Mouse (Mus musculus) common myeloid progenitor, adult 5-6 weeks (primary cell): ENCODE results near the gene Abtb1. TPM values are rescaled to one million over a fixed set of nuclear protein-coding genes. Genes with fewer than 3 reads are reported as not detected.

Source experiments
- ATAC-seq: replicated peaks from 2 replicates; pipeline ENCODE4 v1.8.0; 2016; ENCODE audit warnings: low read depth, mild to moderate bottlenecking, moderate TSS enrichment, inconsistent platforms; ENCODE audit not compliant: poor library complexity, severe bottlenecking
- total RNA-seq: library from RNA; stranded (forward); fragments of 200-1000, 187-1606 nt; gene quantifications from 2 replicates; pipeline ENCODE4 v1.2.3, GENCODE M21; 2017

The Abtb1 gene
- 20.7 and 46.4 TPM in 2 replicates for total RNA-seq

DNA sequence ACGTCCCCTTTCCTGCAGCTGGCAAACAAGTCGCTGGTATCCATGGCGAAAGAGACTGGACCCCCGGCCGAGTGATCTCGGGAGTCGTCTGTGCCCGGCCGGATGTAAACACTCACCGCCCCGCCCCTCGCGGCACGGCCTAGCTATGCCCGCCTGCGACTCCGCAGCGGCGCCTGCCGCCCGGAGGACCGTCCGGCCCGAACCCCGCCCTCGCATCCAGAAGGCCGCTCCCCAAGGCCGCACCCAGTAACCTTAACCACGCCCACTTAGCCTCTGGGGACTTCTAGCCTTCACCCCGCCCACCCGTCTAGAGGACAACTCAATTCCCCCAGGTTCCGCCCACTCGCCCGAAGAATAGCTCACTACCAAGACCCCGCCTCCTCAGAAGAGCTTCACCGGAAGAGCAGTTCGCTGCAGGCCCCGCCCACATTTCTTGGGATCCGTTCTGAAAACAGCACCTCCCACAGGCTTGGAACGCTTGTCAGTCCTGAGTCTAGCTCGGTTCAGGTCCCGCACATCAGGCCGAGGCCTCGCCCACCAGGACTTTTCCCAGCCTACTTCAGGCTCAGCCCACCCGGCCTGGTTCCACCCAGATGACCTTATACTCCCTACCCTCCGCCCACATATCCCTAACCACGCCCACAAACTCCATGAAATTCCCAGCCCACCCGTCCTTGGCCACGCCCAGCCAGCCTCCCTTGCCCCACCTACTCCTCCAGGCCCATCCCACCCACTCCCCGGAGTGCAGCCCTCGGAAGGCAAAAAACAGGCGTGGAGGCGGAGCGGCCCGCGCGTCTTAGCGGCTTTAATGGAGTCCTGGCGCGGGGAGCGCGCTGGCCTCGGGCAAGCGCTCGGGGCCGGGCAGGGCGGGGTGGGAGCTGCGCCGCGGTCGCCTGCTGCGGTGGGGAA lies at the start of gene Abtb1:
Abtb1 (minus strand) TSS at position 204 of the 909 bp plus-strand sequence.
- ATAC-seq: peak; percentile 77

DNA sequence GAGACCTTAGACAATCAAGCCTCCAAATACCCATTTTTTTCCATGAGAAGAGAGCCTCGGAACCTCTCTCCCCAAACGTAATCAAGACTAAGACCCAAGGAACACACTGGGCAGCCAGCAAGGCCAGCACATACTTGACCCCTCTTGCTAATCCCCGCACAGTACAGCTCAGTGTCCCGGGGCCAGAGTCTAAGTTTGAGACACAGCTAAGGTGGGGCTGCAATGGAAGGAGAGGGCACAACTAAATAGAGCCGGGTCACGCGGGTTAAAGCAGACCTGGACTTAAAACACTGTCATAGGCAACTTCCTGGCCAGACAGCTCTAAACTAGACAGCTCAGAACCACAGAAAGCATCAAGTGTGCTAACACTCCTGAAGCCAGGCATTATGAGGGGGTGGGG lies 49.0 kb upstream of the Abtb1 start:
- no peak for ATAC-seq

DNA sequence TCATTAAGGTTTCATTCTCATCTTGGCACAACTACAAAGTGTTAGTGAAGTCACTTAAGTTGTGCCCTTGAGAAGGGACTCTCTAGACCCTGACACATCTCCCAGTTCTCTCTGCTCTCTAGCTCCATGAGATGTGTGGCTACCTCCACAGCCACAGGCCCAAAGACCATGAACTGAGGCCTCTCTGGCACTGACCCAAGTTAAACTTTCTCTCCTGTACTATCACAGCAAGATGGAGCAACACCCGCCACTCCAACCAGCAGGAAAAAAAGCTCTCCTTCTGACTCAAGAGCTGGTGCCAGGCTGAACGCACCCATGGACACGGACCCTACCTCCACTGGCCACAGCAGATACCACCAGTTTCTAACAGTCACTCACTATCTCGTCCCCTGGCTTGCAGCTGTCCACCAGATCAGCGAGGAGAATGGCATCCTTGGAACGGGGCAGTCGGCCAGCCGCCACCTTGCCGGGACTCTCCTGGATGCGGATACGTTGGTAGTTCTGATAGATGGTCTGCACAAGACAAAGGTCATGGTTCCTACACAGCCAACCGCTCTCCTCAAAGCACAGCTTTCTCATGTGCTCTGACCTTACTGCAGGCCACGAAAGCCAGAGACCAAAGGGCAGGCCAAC lies 47.7 kb upstream of the Abtb1 start:
- ATAC-seq: no peak

DNA sequence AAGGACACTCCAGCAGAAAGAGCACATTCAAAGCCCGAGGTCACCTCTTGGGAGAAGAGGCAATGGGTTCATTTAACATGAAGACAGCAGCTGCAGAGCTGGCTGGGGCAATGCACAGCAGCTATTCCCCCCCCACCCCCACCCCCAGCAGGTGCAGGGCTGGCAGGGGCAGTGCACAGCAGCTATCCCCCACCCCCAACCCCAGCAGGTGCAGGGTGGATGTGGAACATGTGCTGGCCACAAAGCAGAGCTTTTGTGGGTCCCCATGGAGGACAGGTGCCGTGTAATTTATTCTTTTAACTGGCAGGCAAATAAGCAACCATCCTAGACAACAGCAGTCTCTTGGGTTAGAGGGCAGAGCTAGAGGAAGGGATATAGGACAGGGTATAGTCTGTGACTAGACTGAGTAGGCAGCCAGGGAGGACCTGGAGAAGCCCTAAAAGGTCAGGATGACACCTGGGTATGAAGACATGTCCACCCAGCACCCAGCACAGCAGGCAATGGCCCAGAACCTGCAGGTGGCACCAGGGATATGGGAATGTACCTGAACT lies 44.7 kb upstream of the Abtb1 start:
- no peak for ATAC-seq

DNA sequence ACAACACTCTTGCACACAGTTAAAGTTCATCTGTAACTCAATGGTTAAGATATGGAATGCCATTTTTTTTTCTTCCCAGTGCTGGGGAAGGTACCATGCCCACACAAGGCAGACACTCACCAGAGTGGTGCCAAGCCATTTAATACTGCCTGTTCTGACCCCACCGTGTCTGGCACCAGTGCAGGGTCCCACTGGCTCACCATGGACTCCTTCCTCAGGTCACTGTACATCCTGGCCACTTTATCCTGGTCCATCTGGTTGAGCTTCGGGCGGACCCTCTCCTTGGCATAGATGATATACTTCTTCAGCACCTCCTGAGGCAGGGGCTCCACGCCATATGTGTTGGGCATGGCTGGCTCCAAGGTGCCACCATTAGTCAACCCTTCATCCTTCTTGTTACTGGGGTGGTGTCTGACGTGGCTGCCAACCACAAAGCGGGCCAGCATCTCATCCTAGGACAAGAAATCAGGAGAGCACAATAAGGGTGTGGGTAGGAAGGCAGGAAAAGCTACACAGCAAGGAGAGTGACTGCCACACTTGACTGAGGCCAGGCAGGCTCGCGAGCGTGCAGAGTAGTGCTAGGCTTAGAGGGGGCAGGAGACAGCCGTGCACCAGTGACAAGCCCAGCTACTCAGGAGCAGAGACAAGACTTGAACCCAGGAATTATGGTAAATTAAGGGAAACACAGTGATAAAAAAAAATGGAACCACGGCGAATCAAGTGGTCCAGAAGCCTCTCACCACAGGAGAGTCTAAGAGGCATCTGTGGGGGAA lies 44.0 kb upstream of the Abtb1 start:
- ATAC-seq: no peak

GRCm38 (mm10) chr6:88884690-88885089 lies 42.9 kb upstream of the Abtb1 start:
- no peak for ATAC-seq

DNA sequence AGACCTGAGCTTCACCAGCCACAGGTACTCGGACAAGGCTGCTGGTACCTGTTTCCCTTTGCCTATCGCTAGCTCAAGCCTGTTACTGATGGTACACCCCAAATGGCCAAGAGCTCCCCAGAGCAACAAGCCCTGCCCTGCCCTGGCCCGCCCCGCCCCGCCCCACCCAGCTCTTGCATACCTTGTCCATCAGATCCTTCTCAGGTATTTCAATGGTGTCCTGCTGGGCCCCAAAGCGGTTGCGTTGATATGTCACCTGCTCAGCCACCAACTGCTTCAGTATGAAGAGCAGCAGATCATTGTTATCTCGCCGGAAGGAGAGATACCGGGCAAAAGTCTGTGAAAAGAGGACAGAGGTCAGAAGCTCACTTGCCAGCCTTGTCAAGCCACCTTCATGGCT lies 42.4 kb upstream of the Abtb1 start:
- ATAC-seq: no peak

DNA sequence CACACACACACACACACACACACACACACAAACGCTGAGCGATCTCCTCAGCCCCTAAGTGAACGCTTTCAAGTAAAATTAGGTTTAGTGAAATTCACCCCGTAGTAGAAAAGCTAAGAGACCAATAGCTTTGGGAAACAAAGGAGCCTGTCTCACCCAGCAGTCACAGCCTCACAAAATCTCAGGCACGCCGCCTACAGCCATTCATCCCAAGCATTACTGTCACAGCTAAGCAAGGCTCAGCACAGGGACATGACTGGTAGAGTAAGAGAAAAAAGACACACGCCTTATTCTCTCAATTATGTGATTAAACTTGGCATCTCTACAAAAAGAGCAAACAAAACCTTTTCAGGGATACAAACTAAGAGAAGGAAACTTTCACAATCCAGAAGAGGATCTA lies 39.5 kb upstream of the Abtb1 start:
- ATAC-seq: no peak

DNA sequence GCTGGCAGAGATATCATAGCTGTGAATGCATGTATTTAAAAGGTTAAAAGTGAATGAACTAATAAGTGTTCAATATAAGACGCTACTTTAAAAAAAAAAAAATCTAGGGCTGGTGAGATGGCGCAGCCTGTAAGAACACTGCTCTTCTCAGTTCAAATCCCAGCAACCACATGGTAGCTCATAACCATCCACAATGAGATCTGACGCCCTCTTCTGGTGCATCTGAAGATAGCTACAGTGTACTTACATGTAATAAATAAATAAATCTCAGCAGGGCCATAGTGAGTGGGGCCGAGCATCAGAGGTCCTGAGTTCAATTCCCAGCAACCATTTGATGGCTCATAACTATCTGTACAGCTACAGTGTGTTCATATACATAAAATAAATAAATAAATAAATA lies 37.7 kb upstream of the Abtb1 start:
- no peak for ATAC-seq

GRCm38 (mm10) chr6:88874868-88875508 lies 33.2 kb upstream of the Abtb1 start, which contains the start of gene Podxl2:
Podxl2 (minus strand) TSS chr6:88875044.
- peak; percentile 45 for ATAC-seq

DNA sequence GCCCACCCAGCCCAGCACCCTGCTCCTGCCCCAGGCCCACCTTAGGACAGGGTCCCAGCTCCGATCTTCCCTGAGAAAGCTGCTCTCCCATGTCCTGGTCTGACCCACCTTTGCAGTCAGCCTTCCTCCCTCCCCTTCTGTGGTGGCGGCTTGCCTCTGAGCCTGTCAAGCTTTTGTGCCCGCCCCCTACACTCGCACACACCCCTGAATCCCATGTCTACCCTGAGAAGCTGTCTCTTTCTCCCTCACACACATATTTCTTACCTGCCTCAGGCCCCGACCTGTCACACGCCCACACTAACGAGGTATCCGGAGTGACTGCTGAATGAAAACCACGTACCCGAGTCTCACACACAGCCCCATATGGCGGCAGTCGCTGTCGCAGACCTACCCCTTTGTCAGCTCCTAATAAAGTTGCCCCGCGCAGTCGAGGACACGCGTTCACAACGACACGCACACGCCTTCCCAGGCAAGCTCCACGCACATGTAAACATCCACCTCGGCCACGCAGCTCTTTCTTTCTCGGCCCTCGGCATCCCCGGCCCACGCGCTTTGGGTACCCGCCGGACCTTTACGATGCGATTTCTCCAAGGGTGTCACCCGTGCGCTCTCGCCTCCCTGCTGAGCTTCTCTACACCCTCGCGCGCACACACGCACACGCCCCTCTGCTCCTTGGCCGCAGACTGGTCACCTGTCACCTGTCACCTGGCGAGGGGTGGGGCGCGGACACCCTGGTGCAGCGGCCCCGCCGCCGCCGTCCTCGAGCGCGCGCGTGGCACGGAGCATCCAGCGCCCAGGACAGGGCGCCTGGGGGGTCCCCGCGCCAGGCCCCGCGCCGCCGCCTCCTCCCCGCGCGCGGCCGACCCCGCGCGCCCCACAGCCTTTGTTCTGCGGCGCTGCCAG lies 32.4 kb upstream of the Abtb1 start:
- ATAC-seq: 0 out of 2 replicates have a peak, but pooled peaks have one; percentile 19

DNA sequence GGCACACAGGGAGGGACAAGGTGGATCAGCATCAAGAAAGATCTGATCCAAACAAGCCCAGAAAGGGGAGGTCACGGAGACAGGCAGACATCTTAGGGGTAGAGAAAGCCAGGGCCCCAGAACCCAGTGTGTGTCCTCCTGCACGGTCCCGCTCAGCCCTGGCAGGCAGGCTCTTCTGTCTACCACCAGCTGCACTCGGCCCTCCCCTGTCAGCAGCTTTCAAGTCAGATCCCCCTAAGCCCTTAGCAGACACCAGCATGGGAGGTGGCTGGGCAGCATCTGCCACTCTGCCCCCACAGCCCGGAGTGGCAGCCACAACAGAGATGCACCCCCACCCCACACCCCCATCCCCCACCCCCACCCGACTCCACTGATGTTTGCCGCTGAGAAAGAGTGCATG lies 31.0 kb upstream of the Abtb1 start:
- ATAC-seq: no peak

GRCm38 (mm10) chr6:88871546-88871945 lies 29.8 kb upstream of the Abtb1 start:
- ATAC-seq: no peak

DNA sequence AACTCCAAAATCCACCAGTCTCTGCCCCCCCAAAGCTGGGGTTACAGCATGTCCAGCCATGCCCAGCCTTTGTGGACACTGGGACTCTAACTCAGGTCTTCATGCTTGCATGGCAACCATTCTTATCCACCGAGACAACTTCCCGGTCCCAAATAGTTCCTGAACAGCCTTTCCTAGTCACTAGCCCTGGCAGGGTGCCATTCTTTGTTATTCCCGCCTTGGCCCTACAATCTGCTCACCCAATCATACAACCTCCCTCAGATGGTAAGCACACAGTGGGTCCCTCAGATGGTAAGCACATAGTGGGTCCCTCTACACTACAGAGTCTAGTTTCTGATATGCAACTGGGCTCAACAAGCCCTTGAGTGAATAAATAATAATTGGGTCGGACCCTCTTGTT lies 28.8 kb upstream of the Abtb1 start:
- ATAC-seq: no peak

DNA sequence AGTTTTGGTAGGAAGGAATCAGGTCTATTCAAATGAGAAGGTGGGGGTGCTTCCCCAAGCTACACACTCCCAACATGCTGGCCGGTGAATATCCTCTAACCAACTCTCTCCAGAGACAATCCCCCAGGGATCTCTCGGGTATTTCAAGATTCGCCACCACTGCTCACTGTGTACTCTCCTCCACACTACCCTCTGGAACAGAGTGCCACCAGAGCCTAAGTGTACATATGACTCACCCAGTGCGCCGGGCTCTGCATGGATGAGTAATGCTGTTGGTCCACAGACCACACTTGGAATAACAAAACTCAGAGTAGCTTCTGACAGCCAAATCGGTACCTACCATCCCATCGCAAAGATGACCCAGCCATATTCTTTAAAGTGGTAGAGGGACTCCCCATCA lies 27.7 kb upstream of the Abtb1 start:
- no peak for ATAC-seq

GRCm38 (mm10) chr6:88865704-88866103 lies 23.9 kb upstream of the Abtb1 start:
- ATAC-seq: no peak

DNA sequence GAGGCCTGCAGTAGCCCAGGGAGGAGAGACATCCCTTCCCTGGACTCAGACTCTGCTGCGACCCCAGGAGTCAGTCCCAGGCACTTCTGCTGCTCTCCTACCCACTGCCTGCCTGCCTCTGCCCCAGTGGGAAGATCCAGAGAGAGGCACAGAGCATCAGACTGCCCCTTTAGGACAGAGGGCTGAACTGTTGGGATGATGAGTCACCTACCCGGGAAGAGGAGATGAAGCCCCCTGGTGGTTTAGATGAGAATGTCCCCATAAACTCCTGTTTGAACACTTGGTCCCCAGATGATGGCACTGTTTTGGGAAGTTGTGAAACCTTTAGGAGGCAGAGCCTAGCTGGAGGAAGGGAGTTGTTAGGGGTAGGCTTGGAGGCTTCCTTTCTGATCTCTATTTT lies 19.1 kb upstream of the Abtb1 start:
- ATAC-seq: peak; percentile 94

DNA sequence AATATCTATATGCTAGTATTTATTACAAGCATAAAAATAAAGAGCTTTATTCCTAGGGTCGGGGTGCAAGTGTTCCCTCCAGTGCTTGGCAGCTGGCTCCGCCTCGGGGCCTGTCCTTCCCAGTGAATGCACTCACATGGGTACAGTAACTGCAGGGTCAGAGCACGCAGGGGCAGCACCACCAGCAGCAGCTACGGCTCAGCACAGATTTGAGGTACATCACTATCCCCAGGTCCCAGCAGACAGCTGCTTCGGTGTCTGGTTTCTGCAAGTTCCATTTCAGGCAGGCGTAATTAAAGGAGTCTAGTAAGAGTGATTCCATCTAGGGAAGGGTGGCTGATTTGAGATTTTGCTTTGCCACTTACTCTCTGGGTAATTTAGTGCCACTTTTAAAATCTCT lies 16.6 kb upstream of the Abtb1 start:
- no peak for ATAC-seq

- no peak for ATAC-seq
Measured at GRCm38 (mm10) chr6:88857830-88858229, 16.0 kb upstream of the Abtb1 start.
